Mouse (Mus musculus): ENCODE data around the gene Fam222b. TPM values are rescaled to one million over a fixed set of nuclear protein-coding genes. Genes with fewer than 3 reads are reported as not detected.

Gene Fam222b
- polyA plus RNA-seq, 1 experiment from 2014 or later: 15.7 TPM

- Histone ChIP-seq H3K9me3 (no peaks in the 10 kb centered on the region), H3K4me2 (replicated peaks) (peak within 1 kb of the TSS; percentile 51), H3K4me3 (peak within 1 kb of the TSS; percentile 81), H3K36me3 (peaks cover 24% of the 10 kb centered on the region), H3K27me3 (no peaks in the 10 kb centered on the region), H3K9ac (peak within 1 kb of the TSS; percentile 92), H3K4me1 (peaks cover 10% of the 10 kb centered on the region), H3K27ac (peak within 1 kb of the TSS; percentile 100)
- WGBS: under 1% methylated on average over 72 of the region's 80 CpGs
- ATAC-seq (ENCODE audit: insufficient number of reproducible peaks, insufficient read depth, low FRiP score, low TSS enrichment): peak; percentile 89
These were observed 94.1 kb downstream of the Fam222b start, which contains the start of gene Rab34 for GRCm38 (mm10) chr11:78188331-78189233. TSS of gene Rab34 (plus strand) at chr11:78188430.

GRCm38 (mm10) chr11:78189234-78190040 lies 95.0 kb downstream of the Fam222b start:
- Histone ChIP-seq H3K9ac (peak overlapping the region; percentile 92), H3K4me2 (replicated peaks) (peak overlapping the region; percentile 51), H3K27me3 (no peaks in the 10 kb centered on the region), H3K36me3 (peaks cover 24% of the 10 kb centered on the region), H3K27ac (peak overlapping the region; percentile 100), H3K9me3 (no peaks in the 10 kb centered on the region), H3K4me1 (peaks cover 10% of the 10 kb centered on the region), H3K4me3 (peak overlapping the region; percentile 81)
- ATAC-seq (ENCODE audit: insufficient number of reproducible peaks, insufficient read depth, low FRiP score, low TSS enrichment): peak; percentile 81
- 0% methylated on average over 42 of the region's 42 CpGs for WGBS

- WGBS: 55% methylated on average over 6 of the region's 6 CpGs
- H3K27ac ChIP-seq: peak overlapping the region; percentile 100
- no peak for ATAC-seq (ENCODE audit: insufficient number of reproducible peaks, insufficient read depth, low FRiP score, low TSS enrichment)
- H3K9me3 ChIP-seq: no peaks in the 10 kb centered on the region
- H3K9ac ChIP-seq: peak overlapping the region; percentile 92
- peak overlapping the region; percentile 51 for H3K4me2 ChIP-seq (replicated peaks)
- no peaks in the 10 kb centered on the region for H3K27me3 ChIP-seq
- H3K4me3 ChIP-seq: peak overlapping the region; percentile 81
- peaks cover 24% of the 10 kb centered on the region for H3K36me3 ChIP-seq
- H3K4me1 ChIP-seq: peaks cover 12% of the 10 kb centered on the region
These were observed 95.6 kb downstream of the Fam222b start for GRCm38 (mm10) chr11:78190041-78190440.

- 0 out of 2 replicates have a peak within 1 kb of the TSS, but pooled peaks have one; percentile 30 for H3K27ac ChIP-seq
- peak within 1 kb of the TSS; percentile 40 for H3K4me3 ChIP-seq
- H3K4me2 ChIP-seq (replicated peaks): peak within 1 kb of the TSS; percentile 56
- H3K9ac ChIP-seq: no peak within 1 kb of the TSS
- 79% methylated on average over 1 of the region's 1 CpGs for WGBS
- H3K36me3 ChIP-seq: peaks cover 24% of the 10 kb centered on the region
- no peak for ATAC-seq (ENCODE audit: insufficient number of reproducible peaks, insufficient read depth, low FRiP score, low TSS enrichment)
- no peaks in the 10 kb centered on the region for H3K27me3 ChIP-seq
- peaks cover 14% of the 10 kb centered on the region for H3K4me1 ChIP-seq
- no peaks in the 10 kb centered on the region for H3K9me3 ChIP-seq
These were observed 98.7 kb downstream of the Fam222b start, which contains the start of gene Proca1 for GRCm38 (mm10) chr11:78193113-78193512. TSS of gene Proca1 (plus strand) at chr11:78193392.

GRCm38 (mm10) chr11:78194411-78195100 lies 100.1 kb downstream of the Fam222b start:
- H3K9ac ChIP-seq: peak overlapping the region; percentile 21; the same call in 1 of the 2 replicates
- H3K4me3 ChIP-seq: peak overlapping the region; percentile 40
- H3K4me1 ChIP-seq: peaks cover 14% of the 10 kb centered on the region
- ATAC-seq (ENCODE audit: insufficient number of reproducible peaks, insufficient read depth, low FRiP score, low TSS enrichment): peak; percentile 76
- no peaks in the 10 kb centered on the region for H3K27me3 ChIP-seq
- no peaks in the 10 kb centered on the region for H3K9me3 ChIP-seq
- 2% methylated on average over 30 of the region's 30 CpGs for WGBS
- H3K36me3 ChIP-seq: peaks cover 24% of the 10 kb centered on the region
- peak overlapping the region; percentile 56 for H3K4me2 ChIP-seq (replicated peaks)
- H3K27ac ChIP-seq: peak overlapping the region; percentile 48

GRCm38 (mm10) chr11:78195101-78195863 lies 100.8 kb downstream of the Fam222b start:
- peaks cover 7% of the 10 kb centered on the region for H3K4me1 ChIP-seq
- peak overlapping the region; percentile 21; the same call in 1 of the 2 replicates for H3K9ac ChIP-seq
- no peaks in the 10 kb centered on the region for H3K27me3 ChIP-seq
- no peak; the same call in 1 of the 2 replicates for ATAC-seq (ENCODE audit: insufficient number of reproducible peaks, insufficient read depth, low FRiP score, low TSS enrichment)
- H3K36me3 ChIP-seq: peaks cover 24% of the 10 kb centered on the region
- peak overlapping the region; percentile 40 for H3K4me3 ChIP-seq
- 64% methylated on average over 23 of the region's 23 CpGs for WGBS
- H3K27ac ChIP-seq: peak overlapping the region; percentile 48
- H3K9me3 ChIP-seq: no peaks in the 10 kb centered on the region
- peak overlapping the region; percentile 56 for H3K4me2 ChIP-seq (replicated peaks)

GRCm38 (mm10) chr11:78202372-78202771 lies 107.9 kb downstream of the Fam222b start:
- Histone ChIP-seq H3K4me2 (replicated peaks) (no peak overlapping the region), H3K9me3 (no peaks in the 10 kb centered on the region), H3K4me1 (no peaks in the 10 kb centered on the region), H3K4me3 (no peak overlapping the region), H3K9ac (no peak overlapping the region), H3K36me3 (peaks cover 39% of the 10 kb centered on the region), H3K27ac (no peak overlapping the region), H3K27me3 (no peaks in the 10 kb centered on the region)
- no peak for ATAC-seq (ENCODE audit: insufficient number of reproducible peaks, insufficient read depth, low FRiP score, low TSS enrichment)
- 82% methylated on average over 3 of the region's 3 CpGs for WGBS

GRCm38 (mm10) chr11:78204287-78204686 lies 109.8 kb downstream of the Fam222b start:
- Histone ChIP-seq H3K4me1 (no peaks in the 10 kb centered on the region), H3K27ac (no peak overlapping the region), H3K9me3 (no peaks in the 10 kb centered on the region), H3K36me3 (peaks cover 59% of the 10 kb centered on the region), H3K9ac (no peak overlapping the region), H3K4me3 (no peak overlapping the region), H3K4me2 (replicated peaks) (no peak overlapping the region), H3K27me3 (no peaks in the 10 kb centered on the region)
- no peak for ATAC-seq (ENCODE audit: insufficient number of reproducible peaks, insufficient read depth, low FRiP score, low TSS enrichment)
- WGBS: 84% methylated on average over 6 of the region's 6 CpGs

- no peaks in the 10 kb centered on the region for H3K4me1 ChIP-seq
- 0 out of 2 replicates have a peak overlapping the region, but pooled peaks have one; percentile 25 for H3K27ac ChIP-seq
- H3K4me2 ChIP-seq (replicated peaks): no peak overlapping the region
- no peak for ATAC-seq (ENCODE audit: insufficient number of reproducible peaks, insufficient read depth, low FRiP score, low TSS enrichment)
- no peaks in the 10 kb centered on the region for H3K9me3 ChIP-seq
- no peak overlapping the region for H3K9ac ChIP-seq
- no peak overlapping the region for H3K4me3 ChIP-seq
- H3K27me3 ChIP-seq: no peaks in the 10 kb centered on the region
- whole genome bisulfite sequencing: 79% methylated on average over 13 of the region's 13 CpGs
- H3K36me3 ChIP-seq: peaks cover 72% of the 10 kb centered on the region
These were observed 111.1 kb downstream of the Fam222b start for GRCm38 (mm10) chr11:78205361-78206206.

Data from embryonic facial prominence, embryonic 12.5 days (tissue).